Mouse (Mus musculus): ENCODE measurements around the gene Sorcs2.
A peak's percentile ranks its signal among the peaks of the same experiment; 100 is the strongest.

Sorcs2 gene

GRCm38 (mm10) chr5:36178785-36179184 is 219.2 kb downstream of the Sorcs2 start:
- DNase-seq (ENCODE audit: low spot score in 2 of 2): no peak

GRCm38 (mm10) chr5:36178215-36178614 is 219.7 kb downstream of the Sorcs2 start:
- DNase-seq (ENCODE audit: low spot score in 2 of 2): no peak

- no peak for DNase-seq (ENCODE audit: low spot score in 2 of 2)
These were observed 221.1 kb downstream of the Sorcs2 start for GRCm38 (mm10) chr5:36176873-36177272.

GRCm38 (mm10) chr5:36176409-36176808 is 221.5 kb downstream of the Sorcs2 start:
- no peak for DNase-seq (ENCODE audit: low spot score in 2 of 2)

GRCm38 (mm10) chr5:36174569-36175115 is 223.3 kb downstream of the Sorcs2 start:
- no peak for DNase-seq (ENCODE audit: low spot score in 2 of 2)

- peak; percentile 30 to 32 for DNase-seq (ENCODE audit: low spot score in 2 of 2)
These were observed 228.8 kb downstream of the Sorcs2 start for GRCm38 (mm10) chr5:36168963-36169650.

- DNase-seq (ENCODE audit: low spot score in 2 of 2): no peak
These were observed 231.5 kb downstream of the Sorcs2 start for GRCm38 (mm10) chr5:36166346-36167013.

GRCm38 (mm10) chr5:36165424-36166302 is 232.3 kb downstream of the Sorcs2 start:
- DNase-seq (ENCODE audit: low spot score in 2 of 2): no peak

- DNase-seq (ENCODE audit: low spot score in 2 of 2): no peak
These were observed 243.0 kb downstream of the Sorcs2 start for GRCm38 (mm10) chr5:36154879-36155485.

GRCm38 (mm10) chr5:36153261-36153660 is 244.7 kb downstream of the Sorcs2 start:
- no peak for DNase-seq (ENCODE audit: low spot score in 2 of 2)

- DNase-seq (ENCODE audit: low spot score in 2 of 2): no peak
These were observed 246.9 kb downstream of the Sorcs2 start for GRCm38 (mm10) chr5:36151086-36151485.

- DNase-seq (ENCODE audit: low spot score in 2 of 2): no peak
These were observed 248.8 kb downstream of the Sorcs2 start for GRCm38 (mm10) chr5:36149098-36149497.

- DNase-seq (ENCODE audit: low spot score in 2 of 2): no peak
These were observed 251.3 kb downstream of the Sorcs2 start for GRCm38 (mm10) chr5:36146589-36146988.

- DNase-seq (ENCODE audit: low spot score in 2 of 2): no peak
These were observed 253.4 kb downstream of the Sorcs2 start for GRCm38 (mm10) chr5:36144560-36144959.

- no peak for DNase-seq (ENCODE audit: low spot score in 2 of 2)
These were observed 256.2 kb downstream of the Sorcs2 start for GRCm38 (mm10) chr5:36141676-36142255.

GRCm38 (mm10) chr5:36141112-36141511 is 256.8 kb downstream of the Sorcs2 start:
- DNase-seq (ENCODE audit: low spot score in 2 of 2): peak in 1 of 2 experiments; percentile 52

GRCm38 (mm10) chr5:36139766-36140165 is 258.2 kb downstream of the Sorcs2 start:
- no peak for DNase-seq (ENCODE audit: low spot score in 2 of 2)

GRCm38 (mm10) chr5:36135874-36136542 is 261.9 kb downstream of the Sorcs2 start:
- DNase-seq (ENCODE audit: low spot score in 2 of 2): no peak

GRCm38 (mm10) chr5:36134302-36134701 is 263.6 kb downstream of the Sorcs2 start:
- DNase-seq (ENCODE audit: low spot score in 2 of 2): no peak

GRCm38 (mm10) chr5:36133893-36134292 is 264.0 kb downstream of the Sorcs2 start:
- DNase-seq (ENCODE audit: low spot score in 2 of 2): no peak
